Mouse (Mus musculus) spleen, adult 2 months (tissue): ENCODE measurements at regions not wholly inside any gene's neighbourhood (a gene's known extent, or its start where the extent isn't known, plus 50 kb on each side); places are given as distances from the start of the nearest gene placed in this dataset.

Source experiments
- DNase-seq, 2 experiments: peaks; one replicate each; pipeline versions ENCODE4 v3.0.0 to v3.0.0-alpha.2; 2012 to 2021; ENCODE audit warnings: low spot score in 2 of 2, low read depth in 1 of 2
- H3K27ac ChIP-seq: fragments of 200-500 bp; 2 replicates; pipeline ENCODE4 v1.5.1; 2012; ENCODE audit warnings: low read length, inconsistent platforms; ENCODE audit not compliant: insufficient read depth
- H3K27me3 ChIP-seq: fragments of 200-500 bp; 2 replicates; pipeline ENCODE4 v1.6.1; 2012; ENCODE audit warnings: mild to moderate bottlenecking, moderate library complexity, low read length, inconsistent platforms; ENCODE audit not compliant: control insufficient read depth, insufficient read depth
- H3K36me3 ChIP-seq: fragments of 200-500 bp; 2 replicates; pipeline ENCODE4 v1.6.1; 2012; ENCODE audit warnings: mild to moderate bottlenecking, low read length, inconsistent platforms; ENCODE audit not compliant: control insufficient read depth, insufficient read depth
- H3K4me1 ChIP-seq: fragments of 200-500 bp; 2 replicates; pipeline ENCODE4 v1.6.1; 2011; ENCODE audit warnings: inconsistent platforms; ENCODE audit not compliant: control insufficient read depth, insufficient read depth, insufficient read length
- H3K4me3 ChIP-seq: fragments of 200-500 bp; 2 replicates; pipeline ENCODE4 v1.5.1; 2011; ENCODE audit warnings: mild to moderate bottlenecking, inconsistent platforms; ENCODE audit not compliant: insufficient read depth, insufficient read length; ENCODE audit errors: extremely low read depth
- CTCF ChIP-seq: fragments of 200-500 bp; IDR thresholded peaks from 2 replicates; pipeline ENCODE4 v1.5.1; 2011; ENCODE audit warnings: mild to moderate bottlenecking, inconsistent platforms; ENCODE audit not compliant: insufficient read depth, insufficient read length, insufficient replicate concordance; ENCODE audit errors: extremely low read depth
- POLR2A ChIP-seq: fragments of 200-500 bp; IDR thresholded peaks from 2 replicates; pipeline ENCODE4 v1.6.1; 2011; ENCODE audit warnings: low read depth, low read length, inconsistent platforms
- WGBS: fragments of 180-500 bp; shearing (Covaris S2); methylation state at CpG from one replicate; pipeline ENCODE4 v1.1.7; 2018; 5-methylcytosine and 5-hydroxymethylcytosine counted together

GRCm38 (mm10) chr5:35165459-35165858 lies 59.9 kb upstream of the Lrpap1 start:
- Histone ChIP-seq H3K4me3 (no peak overlapping the region), H3K27me3 (no peaks in the 10 kb centered on the region), H3K36me3 (no peaks in the 10 kb centered on the region), H3K4me1 (no peaks in the 10 kb centered on the region; the same call in 1 of the 2 replicates), H3K27ac (no peak overlapping the region)
- 48% methylated on average over 2 of the region's 2 CpGs for whole genome bisulfite sequencing
- DNase-seq = no peak
- no peak for TF ChIP-seq CTCF
- TF ChIP-seq POLR2A = no peak

- Histone ChIP-seq H3K4me1 (no peaks in the 10 kb centered on the region; the same call in 1 of the 2 replicates), H3K27me3 (no peaks in the 10 kb centered on the region), H3K36me3 (no peaks in the 10 kb centered on the region), H3K27ac (no peak overlapping the region), H3K4me3 (no peak overlapping the region)
- no peak for DNase-seq
- TF ChIP-seq POLR2A (no peak), CTCF (no peak)
- WGBS = 73% methylated on average over 4 of the region's 4 CpGs
These were observed 57.0 kb upstream of the Lrpap1 start for GRCm38 (mm10) chr5:35162607-35163006.

- no peak overlapping the region for H3K27ac ChIP-seq
- DNase-seq = no peak
- H3K27me3 ChIP-seq = no peaks in the 10 kb centered on the region
- no peaks in the 10 kb centered on the region for H3K36me3 ChIP-seq
- no peaks in the 10 kb centered on the region; the same call in 1 of the 2 replicates for H3K4me1 ChIP-seq
- 88% methylated on average over 3 of the region's 3 CpGs for WGBS
- H3K4me3 ChIP-seq = no peak overlapping the region
- TF ChIP-seq CTCF (no peak), POLR2A (no peak)
These were observed 56.6 kb upstream of the Lrpap1 start for GRCm38 (mm10) chr5:35162120-35162519.

- Histone ChIP-seq H3K4me1 (no peaks in the 10 kb centered on the region; the same call in 1 of the 2 replicates), H3K27ac (no peak overlapping the region)
- TF ChIP-seq POLR2A = no peak
- no peak for TF ChIP-seq CTCF
These were observed 55.6 kb upstream of the Lrpap1 start for GRCm38 (mm10) chr5:35160929-35161815.

GRCm38 (mm10) chr5:35159854-35160253 lies 54.3 kb upstream of the Lrpap1 start:
- Histone ChIP-seq H3K27ac (no peak overlapping the region), H3K4me3 (no peak overlapping the region), H3K36me3 (no peaks in the 10 kb centered on the region), H3K27me3 (no peaks in the 10 kb centered on the region), H3K4me1 (no peaks in the 10 kb centered on the region)
- WGBS = 90% methylated on average over 4 of the region's 4 CpGs
- TF ChIP-seq CTCF = no peak
- TF ChIP-seq POLR2A = no peak
- no peak for DNase-seq

More at GRCm38 (mm10) chr5:35160929-35161815, 55.6 kb upstream of the Lrpap1 start:
- no peak overlapping the region for H3K4me3 ChIP-seq
- H3K36me3 ChIP-seq = no peaks in the 10 kb centered on the region
- H3K27me3 ChIP-seq = no peaks in the 10 kb centered on the region
- no peak for DNase-seq
- 83% methylated on average over 5 of the region's 5 CpGs for WGBS

GRCm38 (mm10) chr5:35159178-35159661 lies 53.7 kb upstream of the Lrpap1 start:
- H3K27me3 ChIP-seq = no peaks in the 10 kb centered on the region
- no peaks in the 10 kb centered on the region for H3K36me3 ChIP-seq
- no peaks in the 10 kb centered on the region for H3K4me1 ChIP-seq
- TF ChIP-seq POLR2A (no peak), CTCF (no peak)
- 77% methylated on average over 9 of the region's 9 CpGs for WGBS
- H3K27ac ChIP-seq = no peak overlapping the region
- H3K4me3 ChIP-seq = no peak overlapping the region
- DNase-seq = no peak

GRCm38 (mm10) chr5:35158346-35159047 lies 52.9 kb upstream of the Lrpap1 start:
- WGBS = 57% methylated on average over 8 of the region's 8 CpGs
- Histone ChIP-seq H3K4me1 (no peaks in the 10 kb centered on the region), H3K27ac (no peak overlapping the region), H3K36me3 (no peaks in the 10 kb centered on the region), H3K4me3 (no peak overlapping the region), H3K27me3 (no peaks in the 10 kb centered on the region)
- no peak for DNase-seq
- TF ChIP-seq POLR2A (no peak), CTCF (no peak)
